Mouse (Mus musculus) neural tube, embryonic 11.5 days (tissue): ENCODE results near the gene Chrna5. TPM values are rescaled to one million over a fixed set of nuclear protein-coding genes. Genes with fewer than 3 reads are reported as not detected.
"Not testable (repeated sequence)": the region's sequence is repeated elsewhere in the genome, so short reads cannot be mapped to it uniquely, and the experiment has no call there.

Source experiments
- ATAC-seq: fragments of 200-750 bp; cut with Nextera tagmentation; 2 replicates; pipeline ENCODE4 v1.8.0; 2017; ENCODE audit warnings: moderate number of reproducible peaks, mild to moderate bottlenecking, moderate TSS enrichment, moderate library complexity; ENCODE audit not compliant: insufficient read depth, low FRiP score, low TSS enrichment
- DNase-seq: peaks from one replicate; pipeline ENCODE4 v3.0.0-alpha.2; 2015; ENCODE audit warnings: low spot score
- H3K27ac ChIP-seq: fragments of 300-500 bp; sonication (generic); 2 replicates; pipeline ENCODE4 v1.5.1; 2014; ENCODE audit warnings: low read depth, mild to moderate bottlenecking, low read length
- H3K27me3 ChIP-seq: fragments of 300-500 bp; sonication (generic); 2 replicates; pipeline ENCODE4 v1.6.1; 2014; ENCODE audit warnings: mild to moderate bottlenecking, low read length, mixed read lengths; ENCODE audit not compliant: control insufficient read depth, insufficient read depth
- H3K36me3 ChIP-seq: fragments of 300-500 bp; sonication (generic); 2 replicates; pipeline ENCODE4 v1.6.1; 2014; ENCODE audit warnings: mild to moderate bottlenecking, low read length, moderate library complexity, mixed read lengths; ENCODE audit not compliant: control insufficient read depth, insufficient read depth
- H3K4me1 ChIP-seq: fragments of 300-500 bp; sonication (generic); 2 replicates; pipeline ENCODE4 v1.6.1; 2014; ENCODE audit warnings: low read length, mixed read lengths; ENCODE audit not compliant: control insufficient read depth, insufficient read depth
- H3K4me2 ChIP-seq: fragments of 300-500 bp; sonication (generic); 2 replicates; pipeline ENCODE4 v1.6.1; 2014; ENCODE audit warnings: low read depth, mild to moderate bottlenecking, moderate library complexity
- H3K4me3 ChIP-seq: fragments of 300-500 bp; sonication (generic); 2 replicates; pipeline ENCODE4 v1.5.1; 2014; ENCODE audit warnings: low read depth, low read length
- H3K9ac ChIP-seq: fragments of 300-500 bp; sonication (generic); 2 replicates; pipeline ENCODE4 v1.6.1; 2014; ENCODE audit warnings: mild to moderate bottlenecking, low read length
- H3K9me3 ChIP-seq: fragments of 300-500 bp; sonication (generic); 2 replicates; pipeline ENCODE4 v1.6.1; 2016; ENCODE audit warnings: low read length; ENCODE audit not compliant: control insufficient read depth
- WGBS: fragments of 180-500 bp; shearing (Covaris S2); extraction: QIAGEN DNeasy Blood & Tissue Kit; methylation state at CpG from one replicate; pipeline ENCODE4 v1.1.7; 2014; 5-methylcytosine and 5-hydroxymethylcytosine counted together
- polyA plus RNA-seq: library from polyadenylated mRNA; unstranded; fragments of >200 nt; fragmentation: Nextera tagmentation; extraction: Ambion mirVana; gene quantifications from 2 replicates; pipeline ENCODE4 v1.2.1, GENCODE M21; 2014

The Chrna5 gene
- polyA plus RNA-seq = 4.8 and 5.2 TPM in 2 replicates

GRCm38 (mm10) chr9:54980674-54981073 lies at the start of gene Chrna5:
Gene Chrna5, plus strand, starts transcription at chr9:54980880.
- 61% methylated on average over 8 of the region's 8 CpGs for WGBS
- peaks cover 12% of the 10 kb centered on the region for H3K27me3 ChIP-seq
- H3K4me3 ChIP-seq = peak within 1 kb of the TSS; percentile 59
- ATAC-seq = no peak
- H3K27ac ChIP-seq = no peak within 1 kb of the TSS
- peak within 1 kb of the TSS; percentile 83 for H3K4me2 ChIP-seq
- DNase-seq = no peak
- no peaks in the 10 kb centered on the region for H3K9me3 ChIP-seq
- H3K9ac ChIP-seq = peak within 1 kb of the TSS; percentile 41; the same call in 1 of the 2 replicates
- H3K36me3 ChIP-seq = no peaks in the 10 kb centered on the region
- 0 out of 2 replicates have a peak, but pooled peaks cover 3% of the 10 kb centered on the region for H3K4me1 ChIP-seq

GRCm38 (mm10) chr9:54931765-54932164 lies 48.9 kb upstream of the Chrna5 start:
- no peaks in the 10 kb centered on the region for H3K27me3 ChIP-seq
- H3K4me1 ChIP-seq = no peaks in the 10 kb centered on the region
- H3K9me3 ChIP-seq = no peaks in the 10 kb centered on the region
- 7% methylated on average over 1 of the region's 1 CpGs for WGBS
- H3K4me3 ChIP-seq = no peak overlapping the region
- H3K9ac ChIP-seq = no peak overlapping the region
- no peak for ATAC-seq
- DNase-seq = no peak
- no peak overlapping the region for H3K4me2 ChIP-seq
- H3K27ac ChIP-seq = no peak overlapping the region
- H3K36me3 ChIP-seq = no peaks in the 10 kb centered on the region

DNA sequence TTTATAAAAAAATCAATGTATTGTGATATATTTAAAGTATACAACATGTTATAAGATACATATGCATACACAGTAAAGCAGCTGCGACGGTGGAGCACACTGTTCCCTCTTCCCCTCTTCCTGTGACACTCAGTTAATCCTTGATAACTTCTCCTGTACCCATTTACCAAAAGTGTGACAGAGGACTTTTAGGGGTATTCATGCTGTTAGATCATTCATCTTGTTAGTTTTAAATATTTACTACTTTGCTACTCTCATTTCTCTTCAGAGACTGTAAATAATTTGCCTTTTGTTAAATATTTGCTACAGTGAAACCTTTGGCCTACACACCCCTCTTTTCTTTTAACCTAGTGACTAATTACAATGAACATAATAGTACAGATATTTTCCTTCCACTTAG lies 48.3 kb upstream of the Chrna5 start:
- no peaks in the 10 kb centered on the region for H3K4me1 ChIP-seq
- no peaks in the 10 kb centered on the region for H3K36me3 ChIP-seq
- no peak overlapping the region for H3K27ac ChIP-seq
- WGBS = 70% methylated on average over 2 of the region's 2 CpGs
- no peaks in the 10 kb centered on the region for H3K9me3 ChIP-seq
- H3K4me3 ChIP-seq = no peak overlapping the region
- DNase-seq (no peak), ATAC-seq (no peak)
- no peak overlapping the region for H3K4me2 ChIP-seq
- H3K9ac ChIP-seq = no peak overlapping the region
- no peaks in the 10 kb centered on the region for H3K27me3 ChIP-seq

- Histone ChIP-seq H3K27ac (no peak overlapping the region), H3K4me3 (no peak overlapping the region), H3K4me2 (no peak overlapping the region), H3K4me1 (no peaks in the 10 kb centered on the region), H3K36me3 (no peaks in the 10 kb centered on the region), H3K9me3 (no peaks in the 10 kb centered on the region), H3K9ac (no peak overlapping the region), H3K27me3 (no peaks in the 10 kb centered on the region)
- 88% methylated on average over 4 of the region's 4 CpGs for WGBS
- ATAC-seq (no peak), DNase-seq (no peak)
Observed at GRCm38 (mm10) chr9:54942071-54942470, 38.6 kb upstream of the Chrna5 start.

GRCm38 (mm10) chr9:54944467-54944866 lies 36.2 kb upstream of the Chrna5 start:
- no peak overlapping the region for H3K9ac ChIP-seq
- no peaks in the 10 kb centered on the region for H3K9me3 ChIP-seq
- no peak overlapping the region for H3K4me2 ChIP-seq
- no peaks in the 10 kb centered on the region for H3K27me3 ChIP-seq
- H3K4me3 ChIP-seq = no peak overlapping the region
- no peaks in the 10 kb centered on the region for H3K36me3 ChIP-seq
- H3K4me1 ChIP-seq = no peaks in the 10 kb centered on the region
- H3K27ac ChIP-seq = no peak overlapping the region
- no peak for ATAC-seq
- no peak for DNase-seq
- 78% methylated on average over 2 of the region's 2 CpGs for WGBS

GRCm38 (mm10) chr9:54946256-54946655 lies 34.4 kb upstream of the Chrna5 start:
- Histone ChIP-seq H3K36me3 (no peaks in the 10 kb centered on the region), H3K9ac (no peak overlapping the region), H3K27me3 (no peaks in the 10 kb centered on the region), H3K4me1 (peaks cover under 1% of the 10 kb centered on the region; the same call in 1 of the 2 replicates), H3K4me3 (no peak overlapping the region), H3K4me2 (no peak overlapping the region), H3K27ac (no peak overlapping the region), H3K9me3 (no peaks in the 10 kb centered on the region)
- DNase-seq (no peak), ATAC-seq (no peak)
- 77% methylated on average over 16 of the region's 16 CpGs for WGBS

- Histone ChIP-seq H3K27ac (no peak overlapping the region), H3K9ac (no peak overlapping the region), H3K4me3 (no peak overlapping the region), H3K36me3 (no peaks in the 10 kb centered on the region; the same call in 1 of the 2 replicates), H3K27me3 (no peaks in the 10 kb centered on the region), H3K4me2 (no peak overlapping the region), H3K9me3 (no peaks in the 10 kb centered on the region), H3K4me1 (peaks cover 7% of the 10 kb centered on the region; the same call in 1 of the 2 replicates)
- no peak for ATAC-seq
- DNase-seq = no peak
Observed at GRCm38 (mm10) chr9:54949465-54949864, 31.2 kb upstream of the Chrna5 start.

DNA sequence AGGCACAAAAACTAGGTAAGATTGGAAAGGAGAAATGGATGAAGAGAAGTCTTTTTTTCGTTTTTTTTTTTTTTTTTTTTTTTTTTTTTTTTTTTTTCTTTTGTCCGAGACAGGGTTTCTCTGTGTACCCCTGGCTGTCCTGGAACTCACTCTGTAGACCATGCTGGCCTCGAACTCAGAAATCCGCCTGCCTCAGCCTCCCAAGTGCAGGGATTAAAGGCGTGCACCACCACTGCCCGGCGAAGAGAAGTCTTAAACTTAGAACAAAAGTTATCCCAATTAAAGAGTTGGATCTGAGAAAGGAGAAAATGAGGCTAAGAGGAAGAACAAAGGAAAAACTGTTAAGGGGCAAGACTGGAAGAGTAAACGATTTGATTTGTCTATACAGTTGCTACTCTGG lies 30.5 kb upstream of the Chrna5 start:
- not testable (repeated sequence) for H3K4me1 ChIP-seq, H3K27me3 ChIP-seq, H3K36me3 ChIP-seq, DNase-seq, H3K9me3 ChIP-seq
- H3K27ac ChIP-seq = peak overlapping the region; percentile 14; the same call in 1 of the 2 replicates
- H3K9ac ChIP-seq = peak overlapping the region; percentile 77
- peak overlapping the region; percentile 76 for H3K4me3 ChIP-seq
- H3K4me2 ChIP-seq = peak overlapping the region; percentile 53
- WGBS = 50% methylated on average over 8 of the region's 8 CpGs
- ATAC-seq = peak; percentile 21; the same call in 1 of the 2 replicates

DNA sequence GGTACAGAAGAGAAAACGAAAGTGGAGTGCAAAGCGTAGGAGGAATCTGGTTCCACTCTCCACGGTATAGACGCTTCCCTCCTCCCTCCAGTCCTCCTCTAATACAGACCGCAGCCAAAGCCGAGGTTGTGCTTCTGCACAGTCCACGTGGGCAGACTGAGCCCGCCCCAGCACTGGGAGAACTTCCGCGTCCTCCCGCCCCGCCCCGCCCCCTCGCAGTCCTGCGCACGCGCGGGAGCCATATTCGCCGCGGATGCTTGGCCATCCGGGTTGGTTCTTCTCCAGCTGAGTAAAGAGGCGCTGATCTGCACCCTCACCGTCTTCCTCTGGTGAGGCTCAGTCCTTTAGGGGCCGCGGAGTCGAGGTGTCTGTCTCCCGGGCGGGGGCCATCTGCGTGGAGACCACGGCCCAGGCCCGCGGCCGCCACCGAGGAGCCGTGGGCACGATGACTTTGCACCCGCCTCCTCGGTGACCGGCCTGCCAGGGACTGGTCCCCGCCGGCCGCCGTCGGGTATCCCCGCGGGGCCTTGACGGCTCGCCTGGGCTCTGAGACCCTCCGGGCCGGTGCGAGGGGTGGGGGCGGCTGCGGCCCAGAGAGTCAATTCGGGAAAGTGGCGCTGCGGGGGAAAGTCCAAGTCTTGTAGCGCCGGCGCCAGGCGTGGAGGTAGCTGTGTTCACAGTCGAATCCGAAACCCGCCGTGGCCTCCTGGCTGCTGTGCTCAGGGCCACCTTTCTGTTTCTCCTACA lies 29.9 kb upstream of the Chrna5 start, which contains the start of the genes Psma4 and AY074887:
Psma4 (plus strand) TSS at position 216 of the 747 bp plus-strand sequence.
AY074887 (minus strand) TSS at position 424 of the 747 bp plus-strand sequence.
- peaks cover 2% of the 10 kb centered on the region for H3K36me3 ChIP-seq
- DNase-seq = peak; percentile 96
- peak within 1 kb of the TSS; percentile 53 for H3K4me2 ChIP-seq
- H3K4me1 ChIP-seq = peaks cover 7% of the 10 kb centered on the region; the same call in 1 of the 2 replicates
- H3K9me3 ChIP-seq = no peaks in the 10 kb centered on the region
- peak within 1 kb of the TSS; percentile 77 for H3K9ac ChIP-seq
- H3K27me3 ChIP-seq = no peaks in the 10 kb centered on the region
- ATAC-seq = peak; percentile 99
- peak within 1 kb of the TSS; percentile 71 for H3K27ac ChIP-seq
- WGBS = under 1% methylated on average over 59 of the region's 65 CpGs
- peak within 1 kb of the TSS; percentile 76 for H3K4me3 ChIP-seq
